Mouse (Mus musculus) megakaryocyte, adult 5-6 weeks (primary cell): ENCODE data around the gene Sltm. TPM values are rescaled to one million over a fixed set of nuclear protein-coding genes. Genes with fewer than 3 reads are reported as not detected.
A peak's percentile ranks its signal among the peaks of the same experiment; 100 is the strongest.
"Not testable (repeated sequence)": the region's sequence is repeated elsewhere in the genome, so short reads cannot be mapped to it uniquely, and the experiment has no call there.

Experiments
- ATAC-seq: 2 replicates; pipeline ENCODE4 v1.8.0; 2016; ENCODE audit warnings: mild to moderate bottlenecking, inconsistent platforms; ENCODE audit not compliant: poor library complexity, severe bottlenecking
- total RNA-seq, 2 experiments: library from RNA; stranded (forward) in 1 of 2; stranded (reverse) in 1 of 2; fragments of 153-499, 151-499 nt in 1 of 2; fragments of 221-1000, 200-1000 nt in 1 of 2; gene quantifications; 2 replicates each; pipeline versions ENCODE4 v1.2.3 to v1.2.4; 2015 to 2017

Gene Sltm
- total RNA-seq, 2 experiments from 2014 or later: 60.4 to 69.7 TPM

DNA sequence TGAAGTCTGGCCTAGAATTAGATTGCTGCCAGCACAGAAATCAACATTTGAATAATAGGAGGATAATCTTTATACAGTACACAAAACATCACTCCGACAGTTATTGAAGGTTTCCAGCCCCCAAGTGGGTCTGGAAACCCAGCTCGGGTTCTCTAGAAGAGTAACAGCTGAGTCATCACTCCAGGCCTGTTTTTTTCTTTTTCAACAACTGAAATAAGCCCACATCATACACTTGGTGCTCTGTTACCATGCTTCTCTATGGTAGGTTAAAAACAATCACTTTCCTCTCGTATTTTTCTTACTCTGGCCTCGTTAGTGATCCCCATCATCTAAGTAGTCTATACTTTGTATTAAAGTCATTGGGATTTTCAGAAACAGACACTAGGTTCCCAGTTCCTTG is 5.8 kb downstream of the Sltm start:
- ATAC-seq: no peak

DNA sequence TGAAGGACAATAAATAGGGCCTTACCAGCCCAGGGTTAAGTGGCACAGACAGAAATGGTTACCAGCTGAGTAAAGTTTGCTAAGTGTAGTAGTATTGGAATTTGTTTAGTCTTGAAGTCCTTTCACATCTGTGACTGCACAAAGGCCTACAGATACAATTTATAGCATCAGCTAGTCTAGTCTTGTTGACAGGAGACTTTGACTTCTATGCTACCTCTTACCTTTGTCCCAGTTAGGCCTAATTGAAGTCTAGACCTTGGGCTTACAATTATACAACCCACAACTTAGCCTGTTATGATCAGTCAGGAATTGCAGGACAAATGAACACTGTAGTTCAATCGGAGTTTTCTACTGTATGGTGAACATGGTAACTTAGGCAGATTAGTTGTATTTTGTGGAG is 9.0 kb downstream of the Sltm start:
- ATAC-seq: no peak

DNA sequence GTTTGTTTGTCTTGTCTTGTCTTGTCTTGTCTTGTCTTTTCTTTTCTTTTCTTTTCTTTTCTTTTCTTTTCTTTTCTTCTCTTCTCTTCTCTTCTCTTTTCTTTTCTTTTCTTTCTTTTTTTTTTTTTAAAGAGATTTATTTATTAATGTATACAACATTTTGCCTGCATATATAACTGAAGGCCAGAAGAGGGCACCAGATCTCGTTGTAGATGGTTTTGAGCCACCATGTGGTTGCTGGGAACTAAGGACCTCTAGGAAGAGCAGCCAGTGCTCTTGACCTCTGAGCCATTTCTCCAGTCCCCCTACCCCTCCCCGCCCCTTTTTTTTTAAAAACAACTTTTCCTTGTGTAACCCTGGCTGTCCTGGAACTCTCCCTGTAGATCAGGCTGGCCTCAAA is 9.7 kb downstream of the Sltm start:
- ATAC-seq: not testable (repeated sequence)

DNA sequence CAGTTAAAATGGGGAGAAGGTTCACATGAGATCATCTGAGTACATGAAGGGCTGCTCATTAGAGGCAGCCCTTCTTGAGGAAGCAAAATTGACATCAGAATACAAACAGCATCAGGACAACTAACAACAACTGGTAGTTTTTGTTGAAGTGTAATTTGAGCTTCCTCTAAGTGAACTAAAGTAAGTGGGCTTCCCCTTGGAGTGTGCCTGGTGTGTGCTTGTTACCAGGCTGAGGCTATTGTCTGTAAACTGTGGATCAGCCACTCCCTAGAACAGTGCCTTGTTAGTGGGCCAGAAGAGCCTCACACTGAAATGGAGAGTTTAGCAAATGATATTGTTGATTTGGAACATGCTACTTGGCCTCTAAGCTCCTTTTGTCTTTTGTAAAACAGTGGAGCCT is 12.9 kb downstream of the Sltm start:
- ATAC-seq: no peak

DNA sequence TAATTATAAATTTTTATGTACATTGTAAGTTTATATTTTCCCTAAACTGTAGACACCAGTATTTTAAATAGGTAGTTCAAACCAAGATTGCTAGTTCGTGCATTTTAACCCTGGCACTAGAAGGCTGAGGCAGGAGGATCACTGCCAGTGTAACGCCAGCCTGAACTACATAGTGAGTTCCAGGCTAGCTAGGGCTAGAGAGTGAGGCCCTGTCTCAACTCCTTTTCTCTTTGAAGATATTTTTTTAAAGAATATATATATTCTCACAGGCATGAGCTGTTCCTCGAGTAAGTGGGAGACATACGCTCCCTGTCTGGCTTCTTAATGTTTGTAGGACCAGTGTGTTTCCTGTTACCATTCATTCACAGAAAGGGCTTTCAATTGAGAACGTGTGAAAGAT is 14.2 kb downstream of the Sltm start:
- no peak for ATAC-seq

DNA sequence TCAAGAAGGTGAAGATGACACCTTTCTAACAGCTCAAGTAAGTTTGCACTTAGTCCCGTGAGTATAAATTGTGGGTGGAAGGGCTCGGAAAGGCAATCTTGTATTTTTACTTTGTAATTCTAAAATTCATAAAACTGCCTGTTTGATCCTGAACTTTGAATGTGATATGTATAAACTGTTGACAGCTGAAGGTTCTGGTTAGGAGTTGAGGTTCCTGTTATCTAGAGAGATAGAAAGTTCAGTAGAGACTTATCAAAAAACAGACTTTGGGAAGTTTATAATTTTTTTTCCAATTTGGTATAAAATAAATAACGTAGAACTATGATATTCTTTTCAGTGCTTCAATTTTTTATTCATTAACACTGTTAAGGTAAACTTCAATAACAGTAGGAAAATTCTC is 20.3 kb downstream of the Sltm start:
- ATAC-seq: no peak

DNA sequence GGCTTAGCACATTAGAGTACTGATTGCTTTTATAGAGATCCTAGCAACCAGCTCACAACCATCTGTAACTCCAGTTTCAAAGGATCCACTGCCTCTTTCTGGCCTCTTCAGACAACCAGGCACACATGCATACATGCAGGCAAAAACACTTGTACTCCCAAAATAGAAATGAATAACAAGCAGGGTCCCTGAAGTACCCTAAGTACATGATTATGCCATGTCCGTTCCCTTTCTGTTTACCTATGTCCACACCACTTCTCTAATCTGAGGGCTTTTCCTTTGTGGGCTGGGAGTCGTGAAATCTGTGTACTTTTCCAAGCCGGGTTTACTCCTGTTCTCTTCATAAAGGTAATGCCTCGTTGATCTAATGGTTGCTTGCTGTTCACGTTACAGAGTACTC is 25.1 kb downstream of the Sltm start:
- no peak for ATAC-seq

DNA sequence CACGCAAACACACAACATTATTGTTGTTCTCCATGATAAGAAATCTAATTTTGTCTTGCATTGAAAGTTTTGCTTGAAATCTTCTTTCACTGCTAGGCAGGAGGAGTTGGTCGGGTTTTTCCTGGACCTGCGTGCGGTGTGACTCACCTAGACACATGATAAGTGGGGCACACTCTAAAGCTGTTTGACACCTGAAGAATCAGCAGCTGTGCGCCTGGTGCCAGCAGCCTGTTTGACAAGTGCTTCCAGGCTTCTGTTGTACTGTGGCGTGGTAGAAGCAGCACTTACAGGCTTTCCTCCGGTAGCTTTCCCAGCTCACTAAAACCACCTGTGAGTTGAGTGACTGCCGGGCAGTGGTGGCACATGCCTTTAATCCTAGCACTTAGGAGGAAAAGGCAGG is 27.8 kb downstream of the Sltm start:
- ATAC-seq: no peak

DNA sequence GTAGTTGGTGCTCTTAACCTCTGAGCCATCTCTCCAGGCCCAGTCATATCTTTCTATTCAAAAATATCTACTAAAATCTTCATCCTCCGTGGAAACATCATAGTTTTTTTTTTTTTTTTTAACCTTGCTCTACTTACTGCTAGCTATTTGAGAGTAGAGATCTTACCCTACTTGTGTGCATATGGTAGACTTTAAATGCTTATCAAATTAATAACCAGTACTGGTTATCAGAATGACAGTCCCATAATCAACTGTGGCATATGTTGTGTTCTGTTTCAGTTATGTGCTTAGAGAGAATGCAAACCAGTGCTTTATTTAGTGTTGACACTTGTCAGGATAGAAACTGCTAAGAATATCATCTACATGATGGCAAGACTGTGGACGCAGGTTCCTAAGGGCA is 35.6 kb downstream of the Sltm start:
- no peak for ATAC-seq

DNA sequence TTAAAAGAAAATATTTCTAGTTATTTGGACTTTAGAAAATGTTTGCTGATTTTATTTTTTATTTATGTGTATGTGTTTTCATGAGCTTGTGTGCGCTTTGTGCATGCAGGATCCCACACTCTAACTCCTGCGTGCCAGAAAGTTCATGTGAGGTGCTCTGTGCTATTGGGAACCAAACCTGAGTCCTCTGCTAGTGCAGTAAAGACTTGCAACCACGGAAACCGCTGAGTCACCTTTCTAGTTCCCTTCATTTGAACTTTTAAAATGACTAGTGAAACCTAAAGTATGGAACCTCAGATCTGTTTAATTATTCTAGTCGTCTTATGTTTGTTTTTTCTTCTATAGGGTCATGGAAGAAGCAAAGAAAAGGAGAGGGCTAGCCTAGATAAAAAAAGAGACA is 38.4 kb downstream of the Sltm start:
- ATAC-seq: no peak

DNA sequence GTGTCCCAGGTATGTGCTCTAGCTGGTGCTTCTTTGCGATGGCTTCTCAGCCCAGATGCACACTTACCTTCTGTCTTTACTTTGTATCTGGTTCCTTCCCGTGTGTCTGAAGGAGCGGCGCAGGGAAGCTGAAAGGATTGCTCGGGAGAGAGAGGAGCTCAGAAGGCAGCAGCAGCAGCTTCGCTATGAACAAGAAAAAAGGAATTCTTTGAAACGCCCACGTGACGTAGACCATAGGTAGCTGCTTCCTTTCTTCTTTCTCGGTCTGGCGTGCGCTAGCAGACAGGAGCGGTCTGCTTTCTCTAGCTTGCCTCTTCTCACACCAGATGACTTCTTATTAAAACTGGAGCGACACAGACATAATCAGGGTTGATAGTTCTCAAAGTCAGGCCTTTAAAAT is 42.1 kb downstream of the Sltm start:
- no peak for ATAC-seq

DNA sequence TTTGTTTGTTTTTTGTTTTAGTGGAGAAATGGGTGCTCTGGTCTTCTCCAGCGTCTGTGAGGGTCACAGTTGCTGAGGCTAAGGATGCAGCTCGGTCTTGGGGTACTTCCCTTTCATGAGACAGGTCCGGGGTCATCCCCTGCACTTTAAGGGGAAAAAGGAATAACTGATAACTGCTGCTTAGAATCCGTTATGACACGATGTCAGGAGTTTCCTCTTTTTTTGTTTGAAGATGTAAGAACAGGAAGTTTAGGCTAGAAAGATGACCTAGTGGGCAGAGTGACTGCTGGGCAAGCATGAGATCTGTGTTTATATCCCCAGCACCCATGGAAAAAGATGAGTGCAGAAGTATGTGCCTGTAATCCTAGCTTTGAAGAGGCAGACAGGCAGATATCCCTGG is 42.6 kb downstream of the Sltm start:
- ATAC-seq: peak; percentile 95

DNA sequence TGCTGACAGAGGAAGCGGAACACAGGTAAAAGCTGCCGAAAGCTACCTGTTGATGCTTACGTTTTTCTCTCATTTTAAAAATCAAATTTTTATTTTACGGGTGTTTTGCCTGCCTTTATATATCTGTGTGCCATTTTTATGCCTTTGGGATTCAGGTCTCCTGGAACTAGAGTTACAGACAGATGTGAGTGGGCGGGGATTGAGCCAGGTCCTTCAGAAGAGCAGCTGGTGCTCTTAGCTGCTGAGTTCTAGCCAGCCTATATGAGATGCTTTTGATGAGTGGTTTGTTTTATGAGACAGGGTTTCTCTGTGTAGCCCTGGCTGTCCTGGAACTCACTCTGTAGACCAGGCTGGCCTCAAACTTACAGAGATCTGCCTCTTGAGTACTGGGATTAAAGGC is 44.6 kb downstream of the Sltm start:
- ATAC-seq: no peak

DNA sequence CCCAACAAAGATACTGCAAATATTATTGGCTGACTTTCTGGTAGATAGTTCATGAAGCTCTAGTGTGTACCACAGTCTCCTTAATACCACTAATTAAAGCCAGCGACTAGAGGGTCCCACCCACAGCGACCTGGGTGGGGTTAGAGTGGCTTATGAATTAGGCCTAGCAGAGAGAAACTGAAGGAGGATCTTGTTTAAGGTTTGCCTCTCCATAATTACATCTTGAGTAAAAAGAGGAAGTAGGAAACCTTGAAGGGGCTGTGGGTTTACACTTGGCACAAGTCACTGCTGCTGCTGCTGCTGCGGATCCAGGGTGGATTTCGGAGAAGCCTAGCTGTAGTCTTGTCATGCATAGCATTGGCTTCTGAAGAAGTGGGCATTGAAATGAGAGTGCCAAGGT is 48.2 kb downstream of the Sltm start:
- peak; percentile 90 for ATAC-seq

DNA sequence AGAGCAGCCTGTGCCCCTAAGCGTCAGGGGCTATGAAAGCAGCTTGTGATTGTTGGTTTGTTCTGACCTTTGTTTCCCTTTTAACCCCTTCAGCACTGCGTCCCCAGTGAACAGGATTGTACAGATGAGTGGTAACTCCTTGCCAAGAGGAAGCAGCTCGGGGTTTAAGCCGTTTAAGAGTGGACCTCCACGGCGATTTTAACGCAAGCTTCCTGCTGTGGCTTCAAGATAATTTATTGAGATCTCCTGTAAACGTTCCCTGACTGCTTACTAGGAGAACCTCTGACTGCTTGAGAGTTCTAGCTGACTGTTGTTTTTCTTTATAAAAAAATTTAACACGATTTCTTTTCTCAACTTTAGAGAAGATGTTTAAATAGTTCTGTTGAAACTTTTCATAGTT is 48.9 kb downstream of the Sltm start:
- no peak for ATAC-seq

DNA sequence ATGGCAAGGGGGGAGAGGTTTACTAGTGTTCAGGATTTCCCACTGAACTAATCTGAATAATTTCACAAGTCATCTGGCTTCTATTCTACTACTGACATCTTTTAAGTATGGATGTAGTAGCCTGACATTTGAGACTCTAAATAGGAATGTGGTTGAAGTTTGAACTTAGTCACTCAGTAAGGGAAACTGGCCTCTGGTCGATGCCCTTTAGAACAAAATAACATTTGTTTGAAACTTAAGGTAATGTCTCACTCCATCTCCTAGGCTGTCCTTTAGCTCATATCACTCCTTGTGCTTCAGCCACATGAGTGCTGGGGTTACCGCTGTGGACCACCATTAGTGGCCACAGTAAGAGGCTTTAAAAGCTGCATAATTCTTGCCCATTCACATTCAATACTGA is 55.7 kb downstream of the Sltm start:
- no peak for ATAC-seq

DNA sequence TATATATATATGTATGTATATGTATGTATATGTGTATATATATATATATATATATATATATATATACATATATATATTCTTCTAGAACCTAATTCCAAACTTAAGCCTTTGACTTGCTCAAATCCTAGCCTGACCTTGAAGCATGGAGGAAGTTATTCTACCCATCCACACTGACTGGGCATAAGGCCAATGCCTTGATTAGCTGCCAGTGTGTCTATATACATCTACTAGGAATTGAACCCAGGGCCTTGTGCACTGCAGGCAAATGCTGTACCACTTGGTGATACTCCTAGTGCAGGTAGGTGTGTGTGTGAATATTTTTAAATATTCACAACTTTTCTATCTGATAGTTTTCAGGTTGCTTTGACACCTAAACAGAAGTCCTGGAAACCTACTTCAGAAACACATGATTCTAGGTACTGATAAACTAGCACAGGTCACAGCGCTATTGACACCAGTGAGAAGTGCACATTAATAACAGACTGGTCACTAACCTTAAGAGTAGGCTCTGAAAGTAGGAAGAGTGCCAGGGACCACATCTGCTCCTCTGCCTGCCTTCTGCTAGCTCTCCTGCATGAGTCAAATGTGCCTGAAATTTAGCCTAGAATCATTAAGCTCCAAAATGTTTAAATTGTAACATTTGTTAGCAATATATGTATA is 59.8 kb downstream of the Sltm start:
- no peak for ATAC-seq

DNA sequence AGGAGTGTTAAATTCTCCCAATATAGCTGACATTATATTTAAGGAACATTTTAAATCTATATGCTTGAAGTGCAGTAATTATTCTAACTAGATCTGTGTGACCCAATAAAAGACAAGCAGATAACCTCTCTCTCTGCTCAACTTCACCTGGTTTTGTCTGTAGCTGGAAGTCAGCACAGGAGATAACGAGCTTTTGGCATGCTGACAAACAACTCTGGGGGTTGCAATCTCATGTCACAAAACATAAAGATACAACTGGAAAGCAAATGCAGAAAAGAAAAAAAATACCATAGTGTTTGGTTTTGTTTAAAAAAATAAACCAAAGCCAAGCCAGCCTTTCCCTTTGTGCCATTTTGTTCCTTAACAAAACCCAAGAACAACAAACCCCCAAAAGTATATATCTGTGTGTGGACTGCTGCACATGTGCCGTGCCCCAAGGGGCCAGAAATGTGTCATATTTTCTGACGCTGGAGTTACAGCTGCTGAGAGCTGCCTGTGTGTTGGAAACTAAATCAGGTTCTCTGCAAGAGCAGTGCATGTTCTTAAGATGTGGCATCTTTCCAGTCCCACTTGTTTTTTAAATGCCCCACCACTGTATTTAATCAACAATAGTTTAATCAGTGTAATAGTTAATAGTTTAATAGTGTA is 68.6 kb downstream of the Sltm start:
- no peak for ATAC-seq

DNA sequence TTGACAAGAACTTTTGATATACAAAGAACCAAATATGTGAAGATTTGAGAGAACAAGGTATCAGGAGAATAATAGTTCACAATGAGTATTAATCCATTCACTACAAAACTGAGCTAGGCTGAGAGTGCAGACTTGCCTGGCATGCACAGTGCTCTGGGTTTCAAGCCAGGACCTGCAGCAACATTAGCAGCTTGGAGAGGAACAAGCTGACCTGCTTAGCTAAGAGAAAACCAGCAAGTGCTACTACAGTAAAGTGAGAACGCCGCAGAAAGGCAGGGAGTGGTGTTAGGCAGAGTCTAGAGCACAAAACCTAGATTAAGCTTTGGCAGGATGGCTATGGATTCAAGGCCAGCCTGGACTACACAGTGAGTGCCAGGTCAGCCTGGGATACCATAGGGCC is 87.2 kb downstream of the Sltm start:
- no peak for ATAC-seq

DNA sequence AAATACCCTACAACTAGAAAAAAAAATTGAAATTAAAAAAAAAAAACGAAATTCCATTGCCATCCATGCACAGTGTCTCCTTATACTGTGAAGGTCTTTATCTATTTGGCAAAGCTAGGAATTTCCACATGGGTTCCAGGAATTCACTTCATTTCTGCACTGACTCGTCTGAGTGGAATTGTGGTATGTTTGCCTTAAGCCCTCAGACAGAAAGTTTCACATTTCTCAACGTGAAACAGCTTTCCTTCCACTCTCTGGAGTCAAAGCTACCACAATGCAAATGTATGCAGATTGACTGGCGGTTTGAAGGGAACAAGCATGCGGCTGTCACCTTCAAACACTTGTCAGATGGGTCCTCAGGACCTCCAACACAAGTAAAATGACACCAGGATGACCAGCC is 89.1 kb downstream of the Sltm start:
- no peak for ATAC-seq

DNA sequence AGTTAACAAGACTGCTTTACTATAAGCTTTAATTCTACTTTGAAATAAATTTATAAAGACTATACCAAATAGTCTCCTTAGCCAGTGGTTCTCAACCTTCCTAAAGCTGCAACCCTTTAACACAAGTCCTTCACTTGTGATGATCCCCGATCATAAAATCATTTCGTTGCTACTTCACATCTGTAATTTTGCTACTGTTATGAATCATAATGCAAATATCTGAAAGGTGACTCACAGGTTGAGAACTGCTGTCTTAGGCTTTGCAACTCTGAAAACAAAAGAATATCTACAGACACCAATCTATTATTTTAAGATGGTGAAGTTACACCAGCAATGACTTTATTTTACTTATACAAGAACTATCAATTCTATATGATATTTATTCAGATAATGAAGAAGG is 94.2 kb downstream of the Sltm start:
- no peak for ATAC-seq
